Mouse (Mus musculus): ENCODE measurements around the gene Lap3. TPM values are rescaled to one million over a fixed set of nuclear protein-coding genes. Genes with fewer than 3 reads are reported as not detected.

The Lap3 gene
- polyA plus RNA-seq, 1 experiment from 2014 or later = 39.1 TPM

DNA sequence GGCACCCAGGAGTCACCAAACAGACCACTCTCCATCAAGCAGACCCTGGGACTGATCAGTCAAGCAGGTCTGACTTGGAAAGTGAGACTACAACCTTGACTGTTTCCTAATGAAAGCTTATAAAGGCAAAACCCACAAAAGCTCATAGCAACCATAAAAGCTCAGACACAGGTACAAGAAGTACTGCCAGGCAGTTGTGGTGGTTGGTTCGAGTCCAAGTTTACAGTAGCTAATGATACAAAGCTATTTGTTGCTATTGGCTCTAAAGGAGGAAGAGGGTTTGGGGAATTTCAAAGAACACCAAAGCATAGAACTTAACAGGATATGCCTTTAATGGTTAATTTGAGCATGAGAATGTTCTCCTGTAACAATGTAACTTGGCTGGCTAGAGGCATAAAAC is 9.5 kb upstream of the Lap3 start:
- 60% methylated on average over 1 of the region's 1 CpGs for WGBS (ENCODE audit: insufficient replicate concordance)
- no peaks in the 10 kb centered on the region for H3K27me3 ChIP-seq (ENCODE audit: control insufficient read depth, insufficient read depth, low read depth, low read length)
- no peak overlapping the region for H3K4me3 ChIP-seq (ENCODE audit: low read depth, low read length)
- H3K4me1 ChIP-seq (ENCODE audit: control insufficient read depth, low read depth, low read length) = no peaks in the 10 kb centered on the region
- no peak for ATAC-seq (ENCODE audit: low read depth)
- H3K36me3 ChIP-seq (ENCODE audit: control insufficient read depth, insufficient read depth) = no peaks in the 10 kb centered on the region
- no peak overlapping the region for H3K4me2 ChIP-seq (ENCODE audit: low read depth, low read length)
- no peak overlapping the region for H3K27ac ChIP-seq (ENCODE audit: low read length)
- no peaks in the 10 kb centered on the region for H3K9me3 ChIP-seq (replicated peaks; ENCODE audit: control insufficient read depth, low read length)
- no peak overlapping the region for H3K9ac ChIP-seq (ENCODE audit: low read depth, low read length)

DNA sequence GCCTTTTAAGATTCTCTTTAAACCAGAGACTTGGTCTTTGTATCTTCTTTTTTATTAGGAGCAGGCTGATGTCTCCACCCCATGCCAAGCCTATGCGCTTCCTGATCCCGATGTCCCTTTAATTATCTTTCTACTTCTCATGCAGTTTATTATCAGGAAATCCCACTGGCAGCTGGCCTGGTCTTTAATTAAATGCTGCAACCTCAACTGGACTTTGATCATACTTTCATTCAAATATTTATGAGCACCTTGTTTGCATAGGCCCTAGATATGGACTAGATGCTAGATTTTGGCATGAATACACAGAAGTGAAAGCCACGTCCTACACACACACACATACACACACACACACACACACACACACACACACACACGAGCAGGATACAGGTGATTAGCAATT is 1.4 kb upstream of the Lap3 start:
- no peak for ATAC-seq (ENCODE audit: low read depth)
- 57% methylated on average over 4 of the region's 4 CpGs for WGBS (ENCODE audit: insufficient replicate concordance)
- no peaks in the 10 kb centered on the region for H3K27me3 ChIP-seq (ENCODE audit: control insufficient read depth, insufficient read depth, low read depth, low read length)

DNA sequence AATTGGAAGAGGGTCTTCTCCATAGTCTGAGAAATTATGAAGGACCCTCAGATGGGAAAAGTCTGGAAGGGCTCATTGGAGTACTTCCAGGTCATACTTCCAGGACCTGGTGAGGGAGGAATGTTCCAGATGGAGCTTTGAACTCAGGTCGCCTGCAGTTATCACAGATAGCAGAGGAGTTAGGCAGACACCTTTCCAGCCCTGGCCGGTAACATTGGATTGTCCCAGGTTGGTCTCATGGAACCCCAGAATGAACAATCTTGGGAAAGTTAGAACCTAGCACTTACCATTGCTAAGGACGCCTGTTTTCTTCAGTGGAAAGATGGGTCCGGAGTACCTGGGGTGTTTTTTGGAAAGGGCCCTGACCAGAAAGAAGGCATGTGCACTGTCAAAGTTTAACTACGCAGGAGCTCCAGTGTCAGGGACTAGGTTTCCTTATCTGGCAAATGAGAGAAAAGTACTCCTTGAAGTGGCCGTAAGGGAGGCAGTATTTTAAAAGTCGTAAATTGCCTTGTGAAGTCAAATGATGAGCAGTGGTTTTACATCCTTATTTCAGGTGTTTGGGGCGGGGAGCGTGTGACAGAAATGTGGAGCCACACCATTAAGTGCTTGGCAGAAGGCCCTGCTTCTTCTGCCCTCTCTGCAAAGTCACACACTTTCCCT is 1.1 kb downstream of the Lap3 start:
- Histone ChIP-seq H3K27me3 (ENCODE audit: control insufficient read depth, insufficient read depth, low read depth, low read length) (no peaks in the 10 kb centered on the region), H3K4me2 (ENCODE audit: low read depth, low read length) (peak overlapping the region; percentile 96), H3K27ac (ENCODE audit: low read length) (no peak overlapping the region), H3K36me3 (ENCODE audit: control insufficient read depth, insufficient read depth) (no peaks in the 10 kb centered on the region), H3K9me3 (replicated peaks; ENCODE audit: control insufficient read depth, low read length) (no peaks in the 10 kb centered on the region), H3K9ac (ENCODE audit: low read depth, low read length) (peak overlapping the region; percentile 70), H3K4me1 (ENCODE audit: control insufficient read depth, low read depth, low read length) (peaks cover 13% of the 10 kb centered on the region), H3K4me3 (ENCODE audit: low read depth, low read length) (peak overlapping the region; percentile 72)
- ATAC-seq (ENCODE audit: low read depth) = no peak
- WGBS (ENCODE audit: insufficient replicate concordance) = 42% methylated on average over 9 of the region's 9 CpGs

More for the DNA sequence above, 1.4 kb upstream of the Lap3 start:
- Histone ChIP-seq H3K36me3 (ENCODE audit: control insufficient read depth, insufficient read depth) (no peaks in the 10 kb centered on the region), H3K4me3 (ENCODE audit: low read depth, low read length) (no peak overlapping the region), H3K9ac (ENCODE audit: low read depth, low read length) (no peak overlapping the region), H3K4me1 (ENCODE audit: control insufficient read depth, low read depth, low read length) (peaks cover 13% of the 10 kb centered on the region), H3K27ac (ENCODE audit: low read length) (no peak overlapping the region), H3K4me2 (ENCODE audit: low read depth, low read length) (no peak overlapping the region), H3K9me3 (replicated peaks; ENCODE audit: control insufficient read depth, low read length) (no peaks in the 10 kb centered on the region)

DNA sequence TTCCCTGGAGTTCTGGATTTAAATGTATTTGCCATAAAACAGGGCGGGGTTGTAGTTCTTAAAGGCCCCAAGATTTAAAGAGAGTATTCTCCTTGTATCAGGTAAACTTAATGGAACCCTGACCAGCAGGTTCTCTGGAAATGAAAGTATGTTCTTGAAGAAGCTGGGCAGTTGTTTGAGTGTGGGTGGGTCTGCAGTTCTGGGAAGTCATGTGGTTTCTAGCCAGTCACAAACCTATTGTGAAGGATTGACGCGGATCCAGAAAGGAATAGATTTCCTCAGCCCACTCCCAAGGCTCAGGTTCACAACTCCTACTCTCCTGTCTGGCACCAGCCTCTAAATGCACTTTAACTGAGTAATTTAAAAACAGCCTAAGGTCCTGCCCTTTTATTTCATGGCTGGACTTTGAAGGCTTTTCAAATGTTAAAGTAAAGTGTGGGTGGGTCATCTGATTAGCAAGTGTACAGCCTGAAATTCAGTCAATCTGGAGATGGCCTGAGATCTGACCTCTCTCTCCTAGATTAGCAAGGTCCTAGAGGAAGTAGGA is 2.3 kb downstream of the Lap3 start:
- Histone ChIP-seq H3K27me3 (ENCODE audit: control insufficient read depth, insufficient read depth, low read depth, low read length) (no peaks in the 10 kb centered on the region), H3K4me3 (ENCODE audit: low read depth, low read length) (no peak overlapping the region), H3K4me1 (ENCODE audit: control insufficient read depth, low read depth, low read length) (peaks cover 13% of the 10 kb centered on the region), H3K27ac (ENCODE audit: low read length) (no peak overlapping the region), H3K9ac (ENCODE audit: low read depth, low read length) (no peak overlapping the region), H3K9me3 (replicated peaks; ENCODE audit: control insufficient read depth, low read length) (no peaks in the 10 kb centered on the region), H3K36me3 (ENCODE audit: control insufficient read depth, insufficient read depth) (no peaks in the 10 kb centered on the region), H3K4me2 (ENCODE audit: low read depth, low read length) (no peak overlapping the region)
- ATAC-seq (ENCODE audit: low read depth) = no peak
- WGBS (ENCODE audit: insufficient replicate concordance) = 71% methylated on average over 3 of the region's 3 CpGs

DNA sequence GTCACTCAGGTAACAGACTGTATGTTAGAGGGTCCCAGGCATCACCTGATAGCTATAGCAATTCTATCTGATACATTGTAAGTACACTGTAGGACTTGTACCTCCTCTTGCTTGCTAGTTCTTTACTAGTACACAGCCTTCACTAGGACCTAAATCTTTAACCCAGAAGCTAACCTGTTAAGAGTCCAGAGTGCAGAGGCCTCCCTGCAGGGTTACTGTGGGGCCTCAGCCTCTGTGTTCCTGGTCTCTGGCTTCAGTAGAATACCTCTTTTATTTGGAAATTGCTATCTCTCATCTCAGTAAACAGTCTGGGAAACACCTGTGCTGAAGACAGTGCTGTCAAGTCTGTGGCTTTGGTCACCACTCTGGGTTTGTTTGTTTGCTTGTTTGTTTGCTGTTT is 2.9 kb downstream of the Lap3 start:
- Histone ChIP-seq H3K4me1 (ENCODE audit: control insufficient read depth, low read depth, low read length) (peaks cover 13% of the 10 kb centered on the region), H3K27ac (ENCODE audit: low read length) (no peak overlapping the region), H3K4me3 (ENCODE audit: low read depth, low read length) (no peak overlapping the region), H3K36me3 (ENCODE audit: control insufficient read depth, insufficient read depth) (no peaks in the 10 kb centered on the region), H3K9me3 (replicated peaks; ENCODE audit: control insufficient read depth, low read length) (no peaks in the 10 kb centered on the region), H3K9ac (ENCODE audit: low read depth, low read length) (no peak overlapping the region), H3K4me2 (ENCODE audit: low read depth, low read length) (no peak overlapping the region), H3K27me3 (ENCODE audit: control insufficient read depth, insufficient read depth, low read depth, low read length) (no peaks in the 10 kb centered on the region)
- ATAC-seq (ENCODE audit: low read depth) = no peak

DNA sequence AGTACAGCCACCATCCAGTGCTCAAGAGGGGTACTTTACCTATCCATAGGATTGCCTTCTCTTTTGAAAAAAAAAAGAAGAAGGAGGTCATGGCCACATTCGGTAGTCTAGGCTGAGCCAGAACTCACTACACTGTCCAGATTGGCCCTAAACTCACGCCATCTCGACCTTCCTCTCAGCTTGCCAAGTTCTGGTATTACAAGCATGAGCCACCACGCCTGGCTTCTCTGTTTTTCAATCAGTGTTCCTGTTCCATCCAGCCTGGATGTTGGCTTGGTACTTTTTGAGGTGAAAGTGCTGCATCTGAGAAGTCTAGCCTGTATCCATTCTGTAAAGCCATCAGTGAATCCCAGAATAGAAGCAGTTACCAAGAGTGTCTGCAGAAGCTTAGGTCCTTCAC is 3.3 kb downstream of the Lap3 start:
- Histone ChIP-seq H3K9ac (ENCODE audit: low read depth, low read length) (no peak overlapping the region), H3K4me1 (ENCODE audit: control insufficient read depth, low read depth, low read length) (peaks cover 13% of the 10 kb centered on the region), H3K4me2 (ENCODE audit: low read depth, low read length) (no peak overlapping the region), H3K27me3 (ENCODE audit: control insufficient read depth, insufficient read depth, low read depth, low read length) (no peaks in the 10 kb centered on the region), H3K27ac (ENCODE audit: low read length) (no peak overlapping the region), H3K9me3 (replicated peaks; ENCODE audit: control insufficient read depth, low read length) (no peaks in the 10 kb centered on the region), H3K36me3 (ENCODE audit: control insufficient read depth, insufficient read depth) (no peaks in the 10 kb centered on the region), H3K4me3 (ENCODE audit: low read depth, low read length) (no peak overlapping the region)
- 59% methylated on average over 4 of the region's 4 CpGs for WGBS (ENCODE audit: insufficient replicate concordance)
- no peak for ATAC-seq (ENCODE audit: low read depth)

DNA sequence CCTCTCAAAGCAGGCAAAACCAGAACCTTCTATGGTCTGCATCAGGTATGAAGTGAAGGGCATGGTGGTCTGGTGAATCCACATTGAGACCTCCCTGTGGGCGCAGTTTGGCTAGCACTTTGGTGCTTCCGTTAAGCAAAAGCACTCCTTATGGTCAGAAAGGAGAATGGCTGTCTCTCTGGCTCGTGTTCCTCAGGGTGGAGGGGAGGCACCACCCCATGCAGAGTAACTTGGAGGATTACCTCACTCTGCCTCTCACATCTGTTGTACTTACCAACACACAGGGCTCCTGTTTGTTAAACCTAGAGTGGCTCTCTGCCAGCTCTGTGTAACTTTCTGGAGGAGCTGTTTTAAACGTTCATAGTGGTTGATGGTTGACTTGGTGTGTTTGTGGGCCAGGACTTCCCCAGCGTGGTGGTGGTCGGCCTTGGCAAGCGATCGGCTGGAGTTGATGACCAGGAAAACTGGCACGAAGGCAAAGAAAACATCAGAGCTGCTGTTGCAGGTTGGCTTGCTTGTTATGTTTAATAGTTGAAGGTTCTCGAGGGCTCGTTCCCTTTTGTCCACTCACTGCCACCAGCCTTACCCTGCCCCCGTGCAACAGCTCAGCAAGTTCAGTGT is 3.9 kb downstream of the Lap3 start:
- H3K4me3 ChIP-seq (ENCODE audit: low read depth, low read length) = no peak overlapping the region
- no peak overlapping the region for H3K9ac ChIP-seq (ENCODE audit: low read depth, low read length)
- H3K4me1 ChIP-seq (ENCODE audit: control insufficient read depth, low read depth, low read length) = peaks cover 13% of the 10 kb centered on the region
- no peaks in the 10 kb centered on the region for H3K36me3 ChIP-seq (ENCODE audit: control insufficient read depth, insufficient read depth)
- no peak for ATAC-seq (ENCODE audit: low read depth)
- no peak overlapping the region for H3K27ac ChIP-seq (ENCODE audit: low read length)
- no peaks in the 10 kb centered on the region for H3K9me3 ChIP-seq (replicated peaks; ENCODE audit: control insufficient read depth, low read length)
- H3K27me3 ChIP-seq (ENCODE audit: control insufficient read depth, insufficient read depth, low read depth, low read length) = no peaks in the 10 kb centered on the region
- 70% methylated on average over 12 of the region's 12 CpGs for WGBS (ENCODE audit: insufficient replicate concordance)
- no peak overlapping the region for H3K4me2 ChIP-seq (ENCODE audit: low read depth, low read length)

DNA sequence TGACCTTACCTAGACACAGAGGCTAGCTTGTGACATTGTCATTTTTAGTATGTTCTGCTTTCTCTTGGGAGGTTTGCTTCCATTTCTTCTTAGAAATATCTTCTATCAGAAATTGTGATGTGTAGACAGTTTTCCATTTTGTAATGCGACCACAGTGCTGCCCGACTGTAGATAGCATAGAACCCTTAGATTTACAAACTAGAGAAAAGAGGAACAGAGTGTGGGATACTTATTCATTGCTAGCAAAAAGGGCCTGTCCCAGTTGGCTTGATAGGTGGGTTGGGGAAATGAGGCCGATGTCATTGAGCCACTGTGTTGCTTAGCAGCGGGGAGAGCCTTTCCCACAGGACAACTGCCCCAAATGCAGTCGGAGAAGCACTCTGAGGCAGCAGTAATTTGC is 4.4 kb downstream of the Lap3 start:
- 84% methylated on average over 5 of the region's 5 CpGs for WGBS (ENCODE audit: insufficient replicate concordance)
- Histone ChIP-seq H3K27me3 (ENCODE audit: control insufficient read depth, insufficient read depth, low read depth, low read length) (no peaks in the 10 kb centered on the region), H3K27ac (ENCODE audit: low read length) (no peak overlapping the region), H3K4me1 (ENCODE audit: control insufficient read depth, low read depth, low read length) (peaks cover 13% of the 10 kb centered on the region), H3K4me3 (ENCODE audit: low read depth, low read length) (no peak overlapping the region), H3K9me3 (replicated peaks; ENCODE audit: control insufficient read depth, low read length) (no peaks in the 10 kb centered on the region), H3K9ac (ENCODE audit: low read depth, low read length) (no peak overlapping the region), H3K36me3 (ENCODE audit: control insufficient read depth, insufficient read depth) (no peaks in the 10 kb centered on the region), H3K4me2 (ENCODE audit: low read depth, low read length) (no peak overlapping the region)
- ATAC-seq (ENCODE audit: low read depth) = no peak

DNA sequence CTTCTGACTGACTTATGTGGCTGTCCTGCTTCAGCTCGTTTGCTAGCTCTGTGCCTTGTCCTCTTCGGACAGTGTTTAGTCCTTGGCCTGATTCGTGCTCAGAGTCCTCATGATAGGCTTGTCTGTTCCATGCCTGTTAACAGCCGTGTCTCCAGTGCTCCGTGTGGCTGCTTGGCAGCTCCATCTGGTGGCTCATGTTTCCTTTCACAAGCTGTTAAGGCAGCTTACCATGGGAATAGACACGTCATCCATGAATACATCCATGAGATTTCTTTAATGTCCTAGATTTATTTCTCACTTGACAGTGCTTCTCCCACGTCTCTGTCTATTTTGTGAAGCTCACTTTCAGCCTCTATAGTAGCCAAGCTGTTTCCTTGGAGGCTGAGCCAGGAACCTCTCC is 16.9 kb downstream of the Lap3 start:
- Histone ChIP-seq H3K4me2 (ENCODE audit: low read depth, low read length) (no peak overlapping the region), H3K27ac (ENCODE audit: low read length) (no peak overlapping the region), H3K36me3 (ENCODE audit: control insufficient read depth, insufficient read depth) (peaks cover 16% of the 10 kb centered on the region), H3K9me3 (replicated peaks; ENCODE audit: control insufficient read depth, low read length) (no peaks in the 10 kb centered on the region), H3K4me1 (ENCODE audit: control insufficient read depth, low read depth, low read length) (no peaks in the 10 kb centered on the region), H3K9ac (ENCODE audit: low read depth, low read length) (no peak overlapping the region), H3K4me3 (ENCODE audit: low read depth, low read length) (no peak overlapping the region), H3K27me3 (ENCODE audit: control insufficient read depth, insufficient read depth, low read depth, low read length) (no peaks in the 10 kb centered on the region)
- ATAC-seq (ENCODE audit: low read depth) = no peak
- 70% methylated on average over 7 of the region's 7 CpGs for whole genome bisulfite sequencing (ENCODE audit: insufficient replicate concordance)
